Mouse (Mus musculus): ENCODE results near the gene Trmt10a. TPM values are rescaled to one million over a fixed set of nuclear protein-coding genes. Genes with fewer than 3 reads are reported as not detected.

Gene Trmt10a
- polyA plus RNA-seq, 2 experiments, result 9.7 to 12.8 TPM

DNA sequence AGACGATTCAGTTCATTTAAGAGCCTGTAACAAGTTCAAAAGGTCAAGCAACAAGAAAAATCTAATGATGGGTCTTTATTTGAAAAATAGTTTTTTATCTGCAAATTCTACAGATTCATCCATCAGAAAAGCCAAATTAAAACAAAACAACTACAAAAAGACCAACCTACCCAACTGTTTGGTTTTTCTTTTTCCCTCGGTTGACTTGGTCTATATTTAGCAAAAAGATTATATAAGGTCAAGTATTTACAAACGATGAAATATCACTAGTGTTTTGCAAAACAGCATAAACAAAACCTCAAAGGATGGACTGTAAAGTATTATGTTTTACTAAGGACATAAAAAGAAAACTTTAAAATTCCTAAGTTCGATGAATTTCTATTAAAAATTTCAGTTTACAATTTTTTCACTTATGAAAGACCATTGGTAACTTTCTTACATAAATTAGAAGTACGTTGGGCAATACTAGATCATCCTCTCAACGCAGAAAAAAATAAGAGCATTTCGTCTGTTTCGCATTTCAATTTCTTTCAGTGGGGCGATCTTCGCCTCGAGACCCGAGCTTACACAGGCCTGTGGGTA is 424 bp upstream of the Trmt10a start:
- peak overlapping the region; percentile 58 for H3K4me3 ChIP-seq (replicated peaks; ENCODE audit: low read length)
- H3K4me2 ChIP-seq (replicated peaks; ENCODE audit: low read depth, low read length, severe bottlenecking), result peak overlapping the region; percentile 82
- H3K9ac ChIP-seq (ENCODE audit: low read depth, low read length, severe bottlenecking), result peak overlapping the region; percentile 81
- peak; percentile 75; the same call in 1 of the 2 replicates for TF ChIP-seq POLR2A (IDR thresholded peaks at IDR 0.05; ENCODE audit: borderline replicate concordance, extremely low read depth, insufficient read depth, insufficient read length)
- H3K9me3 ChIP-seq (ENCODE audit: control insufficient read depth, low read length), result no peaks in the 10 kb centered on the region
- H3K4me1 ChIP-seq (ENCODE audit: control insufficient read depth, insufficient read depth, low read length), result peaks cover 4% of the 10 kb centered on the region
- DNase-seq (ENCODE audit: low spot score) (no peak), ATAC-seq (ENCODE audit: low FRiP score, low read depth) (no peak)
- H3K27me3 ChIP-seq (ENCODE audit: control insufficient read depth, insufficient read depth, low read length), result no peaks in the 10 kb centered on the region
- WGBS, result 9% methylated on average over 12 of the region's 12 CpGs
- peak overlapping the region; percentile 98 for H3K27ac ChIP-seq (replicated peaks; ENCODE audit: low read depth, low read length)
- H3K36me3 ChIP-seq (ENCODE audit: control insufficient read depth, insufficient read depth, low read length), result no peaks in the 10 kb centered on the region

DNA sequence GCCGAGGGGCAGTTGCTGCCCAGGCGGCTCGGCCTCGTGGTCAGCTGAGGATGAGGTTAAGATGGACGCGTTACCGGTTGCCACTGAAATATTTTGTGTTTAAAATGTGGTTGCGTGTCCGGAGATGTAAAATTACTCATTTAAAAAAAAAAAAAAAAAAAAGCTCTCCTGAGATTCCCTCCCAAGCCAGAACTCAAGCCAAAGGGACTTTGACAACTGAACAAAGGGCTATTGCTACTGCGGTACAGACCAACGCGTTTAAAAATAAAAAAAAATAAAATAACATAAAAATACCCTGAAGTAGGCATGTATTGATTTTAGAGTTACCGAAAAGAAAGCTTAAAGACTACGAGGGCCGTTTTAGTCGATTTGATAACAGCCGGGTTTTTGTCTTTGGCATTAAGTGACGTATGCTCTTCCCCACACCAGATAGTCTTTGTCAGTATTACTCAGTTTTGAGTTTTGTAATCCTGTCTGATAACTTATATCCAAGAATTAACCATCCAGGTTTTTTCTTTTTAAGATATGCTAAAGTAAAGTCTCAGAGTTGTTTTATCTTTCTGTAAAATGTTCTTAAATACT is 903 bp downstream of the Trmt10a start:
- WGBS, result under 1% methylated on average over 18 of the region's 18 CpGs
- Histone ChIP-seq H3K4me1 (ENCODE audit: control insufficient read depth, insufficient read depth, low read length) (peaks cover 4% of the 10 kb centered on the region), H3K4me2 (replicated peaks; ENCODE audit: low read depth, low read length, severe bottlenecking) (peak overlapping the region; percentile 82), H3K27ac (replicated peaks; ENCODE audit: low read depth, low read length) (peak overlapping the region; percentile 98), H3K27me3 (ENCODE audit: control insufficient read depth, insufficient read depth, low read length) (no peaks in the 10 kb centered on the region), H3K9ac (ENCODE audit: low read depth, low read length, severe bottlenecking) (peak overlapping the region; percentile 81), H3K4me3 (replicated peaks; ENCODE audit: low read length) (peak overlapping the region; percentile 58), H3K9me3 (ENCODE audit: control insufficient read depth, low read length) (no peaks in the 10 kb centered on the region), H3K36me3 (ENCODE audit: control insufficient read depth, insufficient read depth, low read length) (no peaks in the 10 kb centered on the region)
- DNase-seq (ENCODE audit: low spot score) (peak; percentile 31), ATAC-seq (ENCODE audit: low FRiP score, low read depth) (no peak)
- TF ChIP-seq POLR2A (IDR thresholded peaks at IDR 0.05; ENCODE audit: borderline replicate concordance, extremely low read depth, insufficient read depth, insufficient read length), result no peak

DNA sequence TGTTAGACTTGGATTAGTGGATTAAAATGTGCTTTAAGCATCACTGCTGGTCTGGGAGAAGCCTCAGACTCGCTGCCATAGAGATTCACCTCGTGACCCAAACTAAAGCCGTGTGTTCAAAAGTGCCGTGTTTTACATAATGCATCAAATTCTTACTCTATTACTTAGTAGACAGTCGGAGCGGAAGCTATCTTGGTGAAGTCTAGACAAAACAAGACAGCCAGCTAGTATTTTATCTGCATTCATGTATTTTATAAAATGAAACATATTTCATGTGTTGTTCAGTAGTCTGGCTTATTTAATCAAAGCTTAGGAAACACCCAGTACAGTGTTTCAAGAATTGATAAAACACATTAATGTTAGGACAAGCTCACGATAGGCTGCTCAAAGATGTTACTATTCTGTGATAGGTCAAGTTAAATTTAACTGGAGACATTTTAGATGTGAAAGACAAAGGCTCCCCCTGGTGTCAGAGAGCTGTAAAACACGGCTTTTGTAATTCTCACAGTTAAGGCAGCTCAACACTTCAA is 1.5 kb downstream of the Trmt10a start, which contains the start of gene Mttp:
TSS of gene Mttp (minus strand) at position 327 of the 530 bp plus-strand sequence.
- H3K4me3 ChIP-seq (replicated peaks; ENCODE audit: low read length), result peak within 1 kb of the TSS; percentile 58
- peaks cover 4% of the 10 kb centered on the region for H3K4me1 ChIP-seq (ENCODE audit: control insufficient read depth, insufficient read depth, low read length)
- 5% methylated on average over 8 of the region's 8 CpGs for WGBS
- peak; percentile 92 for DNase-seq (ENCODE audit: low spot score)
- no peaks in the 10 kb centered on the region for H3K27me3 ChIP-seq (ENCODE audit: control insufficient read depth, insufficient read depth, low read length)
- H3K9me3 ChIP-seq (ENCODE audit: control insufficient read depth, low read length), result no peaks in the 10 kb centered on the region
- peak within 1 kb of the TSS; percentile 98 for H3K27ac ChIP-seq (replicated peaks; ENCODE audit: low read depth, low read length)
- ATAC-seq (ENCODE audit: low FRiP score, low read depth), result no peak
- H3K9ac ChIP-seq (ENCODE audit: low read depth, low read length, severe bottlenecking), result peak within 1 kb of the TSS; percentile 81
- H3K4me2 ChIP-seq (replicated peaks; ENCODE audit: low read depth, low read length, severe bottlenecking), result peak within 1 kb of the TSS; percentile 82
- TF ChIP-seq POLR2A (IDR thresholded peaks at IDR 0.05; ENCODE audit: borderline replicate concordance, extremely low read depth, insufficient read depth, insufficient read length), result no peak
- H3K36me3 ChIP-seq (ENCODE audit: control insufficient read depth, insufficient read depth, low read length), result no peaks in the 10 kb centered on the region; the same call in 1 of the 2 replicates

DNA sequence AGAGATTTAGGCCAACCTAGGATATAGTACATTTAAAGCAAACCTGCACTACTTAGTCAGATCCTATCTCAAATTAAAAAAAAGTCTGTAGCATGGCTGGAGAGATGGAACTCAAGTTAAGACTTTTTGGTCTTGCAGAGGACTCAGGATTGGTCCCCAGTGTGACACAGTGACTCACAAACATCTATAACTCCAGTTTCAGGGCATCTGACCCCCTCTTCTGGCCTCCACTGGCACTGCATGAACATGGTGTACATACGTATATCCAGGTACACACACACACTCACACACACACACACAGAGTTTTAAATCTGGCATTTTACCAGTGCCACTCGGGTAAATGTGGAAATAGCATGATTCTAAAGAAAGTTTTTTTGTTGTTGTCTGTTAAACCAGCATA is 5.6 kb downstream of the Trmt10a start:
- no peak for TF ChIP-seq POLR2A (IDR thresholded peaks at IDR 0.05; ENCODE audit: borderline replicate concordance, extremely low read depth, insufficient read depth, insufficient read length)
- 93% methylated on average over 2 of the region's 2 CpGs for WGBS
- H3K36me3 ChIP-seq (ENCODE audit: control insufficient read depth, insufficient read depth, low read length), result peaks cover 10% of the 10 kb centered on the region
- no peak overlapping the region for H3K27ac ChIP-seq (replicated peaks; ENCODE audit: low read depth, low read length)
- ATAC-seq (ENCODE audit: low FRiP score, low read depth), result no peak
- no peak overlapping the region for H3K4me3 ChIP-seq (replicated peaks; ENCODE audit: low read length)
- no peak overlapping the region for H3K9ac ChIP-seq (ENCODE audit: low read depth, low read length, severe bottlenecking)
- H3K4me1 ChIP-seq (ENCODE audit: control insufficient read depth, insufficient read depth, low read length), result no peaks in the 10 kb centered on the region
- no peak overlapping the region for H3K4me2 ChIP-seq (replicated peaks; ENCODE audit: low read depth, low read length, severe bottlenecking)
- DNase-seq (ENCODE audit: low spot score), result no peak
- H3K27me3 ChIP-seq (ENCODE audit: control insufficient read depth, insufficient read depth, low read length), result no peaks in the 10 kb centered on the region
- H3K9me3 ChIP-seq (ENCODE audit: control insufficient read depth, low read length), result no peaks in the 10 kb centered on the region

DNA sequence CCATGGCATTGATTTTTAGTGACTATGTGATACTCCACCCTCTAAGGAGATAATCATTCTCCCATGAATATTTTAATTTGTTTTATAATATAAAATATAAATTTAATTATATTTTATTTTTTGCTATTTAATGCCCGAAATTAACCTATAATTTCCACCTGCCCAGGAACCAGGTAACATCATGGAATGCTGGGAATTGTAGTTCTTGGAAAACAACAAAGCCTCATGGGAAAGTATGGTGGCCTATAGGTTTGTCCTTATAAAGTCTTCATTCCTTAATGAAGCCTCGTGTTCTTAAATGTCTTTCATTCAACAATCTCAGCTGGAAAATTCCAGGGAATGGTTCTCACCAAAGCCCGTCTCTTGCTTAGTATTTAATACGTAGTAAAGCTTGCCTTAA is 11.8 kb downstream of the Trmt10a start:
- ATAC-seq (ENCODE audit: low FRiP score, low read depth), result no peak
- Histone ChIP-seq H3K9me3 (ENCODE audit: control insufficient read depth, low read length) (no peaks in the 10 kb centered on the region), H3K27me3 (ENCODE audit: control insufficient read depth, insufficient read depth, low read length) (no peaks in the 10 kb centered on the region), H3K9ac (ENCODE audit: low read depth, low read length, severe bottlenecking) (no peak overlapping the region), H3K4me3 (replicated peaks; ENCODE audit: low read length) (no peak overlapping the region), H3K4me2 (replicated peaks; ENCODE audit: low read depth, low read length, severe bottlenecking) (no peak overlapping the region), H3K27ac (replicated peaks; ENCODE audit: low read depth, low read length) (no peak overlapping the region), H3K36me3 (ENCODE audit: control insufficient read depth, insufficient read depth, low read length) (peaks cover 13% of the 10 kb centered on the region), H3K4me1 (ENCODE audit: control insufficient read depth, insufficient read depth, low read length) (no peaks in the 10 kb centered on the region)
- TF ChIP-seq POLR2A (IDR thresholded peaks at IDR 0.05; ENCODE audit: borderline replicate concordance, extremely low read depth, insufficient read depth, insufficient read length), result no peak
- no peak for DNase-seq (ENCODE audit: low spot score)
- WGBS, result 90% methylated on average over 4 of the region's 4 CpGs

All from limb, embryonic 14.5 days (tissue).